Mouse (Mus musculus) liver, adult 2 months (tissue): Measurements from ENCODE around the gene Ndufc1. TPM values are rescaled to one million over a fixed set of nuclear protein-coding genes. Genes with fewer than 3 reads are reported as not detected.

ENCODE experiments used
- DNase-seq: peaks from one replicate; pipeline ENCODE4 v3.0.0-alpha.2; 2011; ENCODE audit warnings: low read depth, low spot score; ENCODE audit errors: extremely low read depth
- H3K27ac ChIP-seq: fragments of 200-500 bp; replicated peaks from 2 replicates; pipeline ENCODE4 v1.5.1; 2012; ENCODE audit warnings: low read depth, mild to moderate bottlenecking, control low read depth, inconsistent platforms, low read length; ENCODE audit not compliant: insufficient read depth
- H3K27me3 ChIP-seq: fragments of 200-500 bp; 2 replicates; pipeline ENCODE4 v1.6.1; 2012; ENCODE audit warnings: mild to moderate bottlenecking, moderate library complexity, low read length, inconsistent platforms; ENCODE audit not compliant: control insufficient read depth, insufficient read depth
- H3K36me3 ChIP-seq: fragments of 200-500 bp; 2 replicates; pipeline ENCODE4 v1.6.1; 2012; ENCODE audit warnings: low read length, inconsistent platforms; ENCODE audit not compliant: control insufficient read depth, insufficient read depth
- H3K4me1 ChIP-seq: fragments of 200-500 bp; 2 replicates; pipeline ENCODE4 v1.6.1; 2011; ENCODE audit warnings: low read length; ENCODE audit not compliant: control insufficient read depth, insufficient read depth
- H3K4me3 ChIP-seq: fragments of 200-500 bp; 2 replicates; pipeline ENCODE4 v1.5.1; 2011; ENCODE audit warnings: low read depth, mild to moderate bottlenecking, control low read depth, low read length, moderate library complexity; ENCODE audit not compliant: insufficient read depth
- H3K79me2 ChIP-seq: fragments of 200-500 bp; 2 replicates; pipeline ENCODE4 v1.6.1; 2012; ENCODE audit warnings: inconsistent platforms, mild to moderate bottlenecking, low read length, moderate library complexity; ENCODE audit not compliant: control insufficient read depth, insufficient read depth
- H3K9ac ChIP-seq: fragments of 200-500 bp; 2 replicates; pipeline ENCODE4 v1.6.1; 2012; ENCODE audit warnings: low read depth, mild to moderate bottlenecking, control low read depth, inconsistent platforms, low read length
- CTCF ChIP-seq: fragments of 200-500 bp; IDR thresholded peaks from 2 replicates; pipeline ENCODE4 v1.5.1; 2011; ENCODE audit warnings: low read depth, low read length, control low read depth
- POLR2A ChIP-seq: fragments of 200-500 bp; IDR thresholded peaks from 2 replicates; pipeline ENCODE4 v1.6.1; 2011; ENCODE audit warnings: low read length, control low read depth; ENCODE audit not compliant: insufficient read depth; ENCODE audit errors: extremely low read depth
- WGBS: fragments of 180-500 bp; shearing (Covaris S2); methylation state at CpG from one replicate; pipeline ENCODE4 v1.1.7; 2018; 5-methylcytosine and 5-hydroxymethylcytosine counted together
- polyA plus RNA-seq: library from polyadenylated mRNA; depleted of rRNA; stranded (reverse); fragments of >200 nt; gene quantifications from 2 replicates; pipeline ENCODE4 v1.2.3, GENCODE M21; 2012
- total RNA-seq: library from RNA; depleted of rRNA; stranded (reverse); fragments of >200 nt; gene quantifications from 2 replicates; pipeline ENCODE4 v1.2.3, GENCODE M21; 2014

Ndufc1 gene
- total and polyA plus RNA-seq, 2 experiments: 104 to 231 TPM

- Histone ChIP-seq H3K27me3 (no peaks in the 10 kb centered on the region), H3K79me2 (no peaks in the 10 kb centered on the region), H3K4me1 (no peaks in the 10 kb centered on the region), H3K36me3 (no peaks in the 10 kb centered on the region), H3K27ac (no peak overlapping the region), H3K9ac (no peak overlapping the region), H3K4me3 (no peak overlapping the region)
- 44% methylated on average over 8 of the region's 8 CpGs for WGBS
- TF ChIP-seq CTCF: no peak
- TF ChIP-seq POLR2A: no peak
- no peak for DNase-seq
Observed at GRCm38 (mm10) chr3:51387868-51388381, 20.9 kb downstream of the Ndufc1 start.

GRCm38 (mm10) chr3:51387134-51387451, 21.7 kb downstream of the Ndufc1 start:
- DNase-seq: no peak
- Histone ChIP-seq H3K27ac (no peak overlapping the region), H3K4me1 (no peaks in the 10 kb centered on the region), H3K4me3 (no peak overlapping the region), H3K36me3 (no peaks in the 10 kb centered on the region), H3K9ac (no peak overlapping the region), H3K27me3 (no peaks in the 10 kb centered on the region), H3K79me2 (no peaks in the 10 kb centered on the region)
- no peak for TF ChIP-seq CTCF
- TF ChIP-seq POLR2A: no peak
- WGBS: 66% methylated on average over 3 of the region's 3 CpGs

- Histone ChIP-seq H3K9ac (no peak overlapping the region), H3K36me3 (no peaks in the 10 kb centered on the region), H3K4me1 (no peaks in the 10 kb centered on the region), H3K4me3 (no peak overlapping the region), H3K27me3 (no peaks in the 10 kb centered on the region), H3K79me2 (no peaks in the 10 kb centered on the region), H3K27ac (no peak overlapping the region)
- WGBS: 73% methylated on average over 12 of the region's 12 CpGs
- TF ChIP-seq POLR2A (no peak), CTCF (no peak)
- DNase-seq: no peak
Observed at GRCm38 (mm10) chr3:51386441-51387133, 22.2 kb downstream of the Ndufc1 start.

- H3K4me1 ChIP-seq: peaks cover 3% of the 10 kb centered on the region
- WGBS: 89% methylated on average over 12 of the region's 12 CpGs
- no peaks in the 10 kb centered on the region for H3K79me2 ChIP-seq
Observed at GRCm38 (mm10) chr3:51383409-51383808, 25.4 kb downstream of the Ndufc1 start.

GRCm38 (mm10) chr3:51380660-51381014, 28.2 kb downstream of the Ndufc1 start:
- 60% methylated on average over 4 of the region's 5 CpGs for WGBS
- Histone ChIP-seq H3K9ac (no peak overlapping the region), H3K4me3 (no peak overlapping the region), H3K36me3 (no peaks in the 10 kb centered on the region), H3K27me3 (no peaks in the 10 kb centered on the region), H3K27ac (no peak overlapping the region), H3K4me1 (peaks cover 4% of the 10 kb centered on the region), H3K79me2 (no peaks in the 10 kb centered on the region)
- no peak for TF ChIP-seq CTCF
- TF ChIP-seq POLR2A: no peak
- DNase-seq: no peak

More at GRCm38 (mm10) chr3:51383409-51383808, 25.4 kb downstream of the Ndufc1 start:
- Histone ChIP-seq H3K4me3 (no peak overlapping the region), H3K27ac (no peak overlapping the region), H3K9ac (no peak overlapping the region), H3K27me3 (no peaks in the 10 kb centered on the region), H3K36me3 (no peaks in the 10 kb centered on the region)
- no peak for DNase-seq
- TF ChIP-seq CTCF (no peak), POLR2A (no peak)
